14 mouse cellular contexts compared by ENCODE assay signal in the genomic region with DNA sequence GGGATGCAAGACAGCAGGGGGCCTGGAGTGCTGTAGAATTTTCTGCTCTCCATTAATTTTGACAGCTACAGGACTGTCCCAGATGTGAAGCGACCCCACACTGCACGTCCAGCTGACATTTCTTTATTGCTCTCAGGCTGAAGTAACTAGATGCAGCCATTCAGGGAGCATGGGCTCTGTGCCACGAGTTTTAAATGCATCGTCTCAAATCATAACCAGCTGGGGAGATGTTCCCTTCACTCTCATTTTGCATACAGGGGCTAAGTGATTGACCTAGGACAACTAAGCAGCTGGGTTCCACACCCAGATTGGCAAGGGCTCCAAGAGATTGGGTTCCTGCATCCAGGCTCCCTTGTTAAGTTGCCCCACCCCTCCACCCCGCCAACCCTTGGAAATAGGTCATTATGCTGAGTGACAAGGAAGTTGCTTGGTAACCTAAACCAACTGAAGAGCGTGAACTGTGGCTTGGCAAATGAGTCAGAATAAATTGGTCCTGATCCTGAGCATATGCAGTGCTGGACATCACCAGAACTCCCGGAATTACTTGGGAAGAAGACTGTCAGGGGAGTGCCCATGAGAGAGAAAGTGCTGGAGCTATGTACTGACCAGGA.
A peak's percentile ranks its signal among the peaks of the same experiment; 100 is the strongest.
DNase-seq lines count a peak whose midpoint lies in the region; ATAC-seq and TF ChIP-seq lines count a peak whose summit lies in the region.
"Had no signal": no experiment of that assay in that cellular context is flagged by ENCODE, and none has a peak within 500 bp of the region (broad histone marks: within the 10 kb centered on the region; RNA-seq: fewer than 3 reads in every experiment).

No protein-coding gene starts in this region.

- no peaks in the 10 kb centered on the region for H3K27me3 ChIP-seq in midbrain, embryonic 11.5 days (ENCODE audit: control insufficient read depth, insufficient read depth, low read length)
- no peaks in the 10 kb centered on the region for H3K27me3 ChIP-seq in midbrain, embryonic 15.5 days (replicated peaks)
- 0 out of 2 replicates have a peak, but pooled peaks cover 3% of the 10 kb centered on the region for H3K27me3 ChIP-seq in hindbrain, postnatal 0 days (ENCODE audit: insufficient read depth, low read length)

- no peak overlapping the region for H3K9ac ChIP-seq in midbrain, embryonic 11.5 days (ENCODE audit: low read length)
- H3K9ac ChIP-seq in midbrain, embryonic 15.5 days, result no peak overlapping the region
- H3K9ac ChIP-seq in hindbrain, postnatal 0 days (replicated peaks; ENCODE audit: low read length), result no peak overlapping the region

- DNase-seq in gastrocnemius, postnatal 25 days, result peak; percentile 29
- DNase-seq in gastrocnemius, postnatal 36 days, result no peak
- DNase-seq in midbrain, embryonic 11.5 days (ENCODE audit: low spot score, missing footprints), result peak; percentile 80
- peak; percentile 45 for DNase-seq in hindbrain, postnatal 0 days (ENCODE audit: low spot score)
- DNase-seq in skeletal muscle tissue, adult 2 months (ENCODE audit: low read depth, low spot score), result peak; percentile 37
- no peak for DNase-seq in frontal cortex, postnatal 14 days (ENCODE audit: low spot score in 2 of 2)
- DNase-seq in spleen, postnatal 4 days (ENCODE audit: low spot score in 2 of 2), result no peak
- DNase-seq: cerebellum, adult 9-11 months; heart, postnatal 4 days; right cerebral cortex, adult 18-20 months; thymus, postnatal 25 days had no signal

- no peak overlapping the region for H3K27ac ChIP-seq in midbrain, embryonic 11.5 days (ENCODE audit: low read depth, low read length)
- H3K27ac ChIP-seq in midbrain, embryonic 15.5 days, result no peak overlapping the region
- H3K27ac ChIP-seq in hindbrain, postnatal 0 days, result no peak overlapping the region
- H3K27ac ChIP-seq: left cerebral cortex, adult 2 months had no signal

- no peak overlapping the region for H3K4me2 ChIP-seq in midbrain, embryonic 11.5 days
- H3K4me2 ChIP-seq in midbrain, embryonic 15.5 days, result no peak overlapping the region
- H3K4me2 ChIP-seq in hindbrain, postnatal 0 days (ENCODE audit: low read depth, low read length), result no peak overlapping the region

- H3K36me3 ChIP-seq in midbrain, embryonic 11.5 days (ENCODE audit: control insufficient read depth, insufficient read depth, low read length), result no peaks in the 10 kb centered on the region
- H3K36me3 ChIP-seq in midbrain, embryonic 15.5 days (replicated peaks), result no peaks in the 10 kb centered on the region
- no peaks in the 10 kb centered on the region for H3K36me3 ChIP-seq in hindbrain, postnatal 0 days (ENCODE audit: insufficient read depth, low read length)

- H3K4me3 ChIP-seq in midbrain, embryonic 11.5 days (ENCODE audit: low read depth, low read length), result no peak overlapping the region
- H3K4me3 ChIP-seq in midbrain, embryonic 15.5 days, result no peak overlapping the region
- no peak overlapping the region for H3K4me3 ChIP-seq in hindbrain, postnatal 0 days (ENCODE audit: low read length)
- H3K4me3 ChIP-seq: left cerebral cortex, adult 2 months; megakaryocyte, embryonic 14.5 days had no signal

- intact Hi-C loops in gastrocnemius, postnatal 36 days (cut with DNase I), result loop anchor here (10.0 kb wide), 1 partner anchor 271 kb away; a partner anchor contains a TSS

- ATAC-seq in midbrain, embryonic 11.5 days (ENCODE audit: low FRiP score), result no peak
- ATAC-seq in midbrain, embryonic 15.5 days (replicated peaks), result no peak
- ATAC-seq in hindbrain, postnatal 0 days, result peak; percentile 43; the same call in 1 of the 2 replicates

- TF ChIP-seq CTCF in hindbrain, postnatal 0 days (IDR thresholded peaks at IDR 0.05; ENCODE audit: low read depth), result no peak

- no peaks in the 10 kb centered on the region for H3K4me1 ChIP-seq in midbrain, embryonic 11.5 days (ENCODE audit: control insufficient read depth, insufficient read depth, low read length)
- H3K4me1 ChIP-seq in midbrain, embryonic 15.5 days, result no peaks in the 10 kb centered on the region
- H3K4me1 ChIP-seq in hindbrain, postnatal 0 days (ENCODE audit: insufficient read depth, low read length), result peaks cover 4% of the 10 kb centered on the region; the same call in 1 of the 2 replicates

- H3K9me3 ChIP-seq in midbrain, embryonic 11.5 days (ENCODE audit: control insufficient read depth, low read length), result no peaks in the 10 kb centered on the region
- no peaks in the 10 kb centered on the region for H3K9me3 ChIP-seq in midbrain, embryonic 15.5 days
- H3K9me3 ChIP-seq in hindbrain, postnatal 0 days (ENCODE audit: low read length), result no peaks in the 10 kb centered on the region

- 66% methylated on average over 7 of the region's 7 CpGs for WGBS in midbrain, embryonic 11.5 days
- 52% methylated on average over 7 of the region's 7 CpGs for WGBS in midbrain, embryonic 15.5 days
- WGBS in hindbrain, postnatal 0 days, result 26% methylated on average over 7 of the region's 7 CpGs

Comparison
In these comparisons a context has a peak if more than half of its experiments do, and no peak if none do; other contexts are left out.
1. DNase-seq: peak in gastrocnemius, postnatal 25 days (single experiment), midbrain, embryonic 11.5 days (single experiment), hindbrain, postnatal 0 days (single experiment) and skeletal muscle tissue, adult 2 months (single experiment); none in gastrocnemius, postnatal 36 days (0 of 2), frontal cortex, postnatal 14 days (0 of 2) and spleen, postnatal 4 days (0 of 2).